Mouse (Mus musculus) T-helper 1 cell (primary cell): Measurements from ENCODE around the gene Gm21776.
"Not testable (repeated sequence)": the region's sequence is repeated elsewhere in the genome, so short reads cannot be mapped to it uniquely, and the experiment has no call there.

Source experiments
- in situ Hi-C: fragments of 300-600 bp; cut with MboI, MseI; formaldehyde crosslinking; loops from one replicate; pipeline ENCODE4 v1.15.1; 2025; ENCODE audit warnings: high pct_unique_total_duplicates

Gm21776 gene

GRCm38 (mm10) chrY:76378362-76378761 is at the start of gene Gm21776:
TSS of gene Gm21776 (plus strand) at chrY:76378662.
- in situ Hi-C loops, result not testable (repeated sequence)
